Mouse (Mus musculus): ENCODE measurements around the gene Ctdnep1. TPM values are rescaled to one million over a fixed set of nuclear protein-coding genes. Genes with fewer than 3 reads are reported as not detected.
"Not testable (repeated sequence)": the region's sequence is repeated elsewhere in the genome, so short reads cannot be mapped to it uniquely, and the experiment has no call there.

The Ctdnep1 gene
- total and polyA plus RNA-seq, 3 experiments, result 42.9 to 143 (median 66.7) TPM

DNA sequence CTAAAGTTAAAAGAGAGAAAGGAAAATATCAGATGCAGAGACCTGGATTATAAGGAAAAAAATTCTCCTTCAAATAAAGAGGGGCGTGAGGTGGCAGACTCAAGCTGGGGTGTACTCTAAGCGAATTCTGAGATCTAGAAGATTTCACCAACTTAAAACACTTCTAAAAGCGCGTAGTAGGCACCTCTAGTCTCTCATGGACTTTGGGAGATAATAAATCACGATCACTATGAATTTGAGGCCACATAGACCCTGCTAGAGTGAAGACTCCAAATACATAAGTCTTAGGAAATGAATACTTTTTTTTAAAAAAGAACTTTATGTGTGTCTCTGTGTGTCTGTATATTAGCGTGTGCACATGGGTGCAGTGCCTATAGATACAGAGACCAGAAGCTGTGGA lies 34.7 kb downstream of the Ctdnep1 start:
- in situ Hi-C loops (cut with MboI; ENCODE audit: low pct_ligation_motif_present, low pct_unique_long_range_greater_than_20kb, low sequenced_read_pairs) (loop anchor here (25.0 kb wide), 1 partner anchor 928 kb away; the partner anchor contains the start of genes Per1 and Vamp2), dilution Hi-C loops (cut with MboI; ENCODE audit: extremely low pct_ligation_motif_present, extremely low pct_unique_long_range_greater_than_20kb, low sequenced_read_pairs) (no loop called here)
- H3K9ac ChIP-seq (ENCODE audit: insufficient read depth, low read depth), result peak overlapping the region; percentile 49; the same call in 1 of the 2 replicates
- no peaks in the 10 kb centered on the region for H3K79me2 ChIP-seq (replicated peaks; ENCODE audit: control insufficient read depth, extremely low read depth, insufficient read depth, poor library complexity, severe bottlenecking)
- H3K27me3 ChIP-seq (replicated peaks), result no peaks in the 10 kb centered on the region
- H3K4me3 ChIP-seq (replicated peaks in 1 of 3; ENCODE audit: low read depth in 2 of 3, low read length in 2 of 3, poor library complexity in 1 of 3), result peak overlapping the region in 2 of 3 experiments; percentile 67 to 71
- TF ChIP-seq ZKSCAN1 (IDR thresholded peaks at IDR 0.05; ENCODE audit: borderline replicate concordance, low read depth, low read length), result peak; percentile 83
- no peak for TF ChIP-seq USF1 (IDR thresholded peaks at IDR 0.05; ENCODE audit: low read depth, low read length)
- no peaks in the 10 kb centered on the region for H3K9me3 ChIP-seq (replicated peaks; ENCODE audit: low read length)
- DNase-seq (ENCODE audit: extremely low read depth), result no peak
- H3K27ac ChIP-seq (ENCODE audit: insufficient read depth, low read depth), result no peak overlapping the region
- peak overlapping the region; percentile 54; the same call in 1 of the 2 replicates for H3K4me2 ChIP-seq (ENCODE audit: insufficient read depth, low read depth, poor library complexity, severe bottlenecking)
- peaks cover 34 to 39% of the 10 kb centered on the region in 2 experiments for H3K36me3 ChIP-seq (replicated peaks in 1 of 2; ENCODE audit: control insufficient read depth in 1 of 2, insufficient read depth in 1 of 2, low read length in 1 of 2)
- peaks cover 20 to 34% of the 10 kb centered on the region in 2 experiments for H3K4me1 ChIP-seq (ENCODE audit: control insufficient read depth in 1 of 2, insufficient read depth in 2 of 2)

DNA sequence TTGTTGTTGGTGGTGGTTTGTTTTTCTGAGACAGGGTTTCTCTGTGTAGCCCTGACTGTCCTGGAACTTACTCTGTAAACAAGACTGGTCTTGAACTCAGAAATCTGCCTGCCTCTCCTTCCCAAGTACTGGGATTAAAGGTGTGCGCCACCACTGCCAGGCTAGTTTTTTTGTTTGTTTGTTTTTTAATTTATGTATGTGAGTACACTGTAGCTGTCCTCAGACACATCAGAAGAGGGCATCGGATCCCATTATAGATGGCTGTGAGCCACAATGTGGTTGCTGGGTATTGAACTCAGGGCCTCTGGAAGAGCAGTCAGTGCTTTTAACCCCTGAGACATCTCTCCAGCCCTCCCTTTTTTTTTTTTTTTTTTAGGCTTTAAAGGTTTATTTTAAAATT lies 35.2 kb downstream of the Ctdnep1 start:
- H3K4me2 ChIP-seq (ENCODE audit: insufficient read depth, low read depth, poor library complexity, severe bottlenecking); H3K79me2 ChIP-seq (replicated peaks; ENCODE audit: control insufficient read depth, extremely low read depth, insufficient read depth, poor library complexity, severe bottlenecking); H3K27ac ChIP-seq (ENCODE audit: insufficient read depth, low read depth); dilution Hi-C loops (cut with MboI; ENCODE audit: extremely low pct_ligation_motif_present, extremely low pct_unique_long_range_greater_than_20kb, low sequenced_read_pairs); DNase-seq (ENCODE audit: extremely low read depth); H3K9ac ChIP-seq (ENCODE audit: insufficient read depth, low read depth); H3K27me3 ChIP-seq (replicated peaks); H3K4me3 ChIP-seq (replicated peaks in 1 of 3; ENCODE audit: low read depth in 2 of 3, low read length in 2 of 3, poor library complexity in 1 of 3); H3K9me3 ChIP-seq (replicated peaks; ENCODE audit: low read length): not testable (repeated sequence)
- H3K4me1 ChIP-seq (ENCODE audit: control insufficient read depth in 1 of 2, insufficient read depth in 2 of 2), result peaks cover 22 to 38% of the 10 kb centered on the region in 2 experiments
- peaks cover 29 to 34% of the 10 kb centered on the region in 2 experiments for H3K36me3 ChIP-seq (replicated peaks in 1 of 2; ENCODE audit: control insufficient read depth in 1 of 2, insufficient read depth in 1 of 2, low read length in 1 of 2)
- in situ Hi-C loops (cut with MboI; ENCODE audit: low pct_ligation_motif_present, low pct_unique_long_range_greater_than_20kb, low sequenced_read_pairs), result loop anchor here (25.0 kb wide), 1 partner anchor 929 kb away; the partner anchor contains the start of genes Per1 and Vamp2

- DNase-seq (ENCODE audit: extremely low read depth), result no peak
- Histone ChIP-seq H3K9ac (ENCODE audit: insufficient read depth, low read depth) (no peak within 1 kb of the TSS), H3K4me1 (ENCODE audit: control insufficient read depth in 1 of 2, insufficient read depth in 2 of 2) (peaks cover 22 to 39% of the 10 kb centered on the region in 2 experiments), H3K4me2 (ENCODE audit: insufficient read depth, low read depth, poor library complexity, severe bottlenecking) (0 out of 2 replicates have a peak within 1 kb of the TSS, but pooled peaks have one; percentile 54), H3K9me3 (replicated peaks; ENCODE audit: low read length) (no peaks in the 10 kb centered on the region), H3K4me3 (replicated peaks in 1 of 3; ENCODE audit: low read depth in 2 of 3, low read length in 2 of 3, poor library complexity in 1 of 3) (no peak within 1 kb of the TSS), H3K27ac (ENCODE audit: insufficient read depth, low read depth) (no peak within 1 kb of the TSS), H3K79me2 (replicated peaks; ENCODE audit: control insufficient read depth, extremely low read depth, insufficient read depth, poor library complexity, severe bottlenecking) (no peaks in the 10 kb centered on the region), H3K36me3 (replicated peaks in 1 of 2; ENCODE audit: control insufficient read depth in 1 of 2, insufficient read depth in 1 of 2, low read length in 1 of 2) (peaks cover 24 to 29% of the 10 kb centered on the region in 2 experiments), H3K27me3 (replicated peaks) (no peaks in the 10 kb centered on the region)
- in situ Hi-C loops (cut with MboI; ENCODE audit: low pct_ligation_motif_present, low pct_unique_long_range_greater_than_20kb, low sequenced_read_pairs) (loop anchor here (25.0 kb wide), 1 partner anchor 929 kb away; the partner anchor contains the start of genes Per1 and Vamp2), dilution Hi-C loops (cut with MboI; ENCODE audit: extremely low pct_ligation_motif_present, extremely low pct_unique_long_range_greater_than_20kb, low sequenced_read_pairs) (no loop called here)
- TF ChIP-seq MXI1 (IDR thresholded peaks at IDR 0.05; ENCODE audit: low read depth, low read length) (no peak), RCOR1 (conservative IDR thresholded peaks at IDR 0.05; ENCODE audit: low read depth, low read length) (no peak), PAX5 (IDR thresholded peaks at IDR 0.05; ENCODE audit: low read length) (no peak), NELFE (IDR thresholded peaks at IDR 0.05; ENCODE audit: low read depth, low read length) (no peak)
Observed at GRCm38 (mm10) chr11:70016669-70017068, 35.7 kb downstream of the Ctdnep1 start, which contains the start of gene Dlg4. TSS of gene Dlg4 (plus strand) at chr11:70016942.

Data from CH12.LX (cell line).